Mouse (Mus musculus) right cerebral cortex, postnatal 14 days (tissue): ENCODE measurements around the gene Mapk14.
A peak's percentile ranks its signal among the peaks of the same experiment; 100 is the strongest.
"Not testable (repeated sequence)": the region's sequence is repeated elsewhere in the genome, so short reads cannot be mapped to it uniquely, and the experiment has no call there.

Source experiments
- DNase-seq: peaks from one replicate; pipeline ENCODE4 v3.0.0; 2022

Gene Mapk14

GRCm38 (mm10) chr17:28743916-28744315, 52.8 kb downstream of the Mapk14 start:
- DNase-seq = no peak

GRCm38 (mm10) chr17:28745773-28746172, 54.6 kb downstream of the Mapk14 start:
- DNase-seq = no peak

DNA sequence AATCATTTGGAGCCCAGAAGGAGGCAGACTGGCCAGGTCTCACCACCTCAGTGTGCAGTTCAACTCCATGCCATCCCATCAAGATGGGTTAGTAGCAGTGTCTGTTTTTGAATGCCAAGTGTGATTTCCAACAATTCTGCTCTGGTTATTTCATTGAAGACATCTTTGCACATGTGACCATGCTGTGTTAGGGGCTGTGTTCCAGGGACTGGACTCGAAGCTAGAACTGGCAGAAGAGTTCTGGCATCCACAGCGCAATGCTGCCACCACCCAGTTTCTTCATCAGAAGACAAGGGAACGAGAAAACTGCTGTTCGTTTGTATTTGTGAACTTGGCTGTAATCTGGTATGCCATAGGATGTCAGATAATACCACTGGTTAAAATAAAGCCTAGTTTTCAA, 56.9 kb downstream of the Mapk14 start:
- DNase-seq = no peak

GRCm38 (mm10) chr17:28750580-28750979, 59.5 kb downstream of the Mapk14 start:
- no peak for DNase-seq

GRCm38 (mm10) chr17:28756447-28756846, 65.3 kb downstream of the Mapk14 start:
- DNase-seq = no peak

DNA sequence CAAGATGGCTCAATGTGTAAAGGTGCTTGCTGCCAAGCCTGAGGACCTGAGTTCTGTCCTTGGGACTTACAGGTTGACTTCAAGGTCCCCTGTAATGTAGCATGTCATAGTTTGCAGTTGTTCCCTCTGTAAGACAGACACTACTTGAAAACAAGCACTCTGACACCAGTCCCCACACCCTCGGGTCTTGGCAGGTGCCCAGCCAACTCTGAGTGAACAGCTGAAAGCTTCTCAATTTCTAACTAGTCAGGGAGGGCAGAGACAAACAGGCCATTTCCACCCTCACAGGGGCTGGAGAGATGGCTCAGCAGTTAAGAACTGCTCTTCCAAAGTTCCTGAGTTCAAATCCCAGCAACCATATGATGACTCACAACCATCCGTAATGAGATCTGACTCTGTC, 66.3 kb downstream of the Mapk14 start:
- no peak for DNase-seq

- no peak for DNase-seq
Measured at GRCm38 (mm10) chr17:28760736-28761312, 69.7 kb downstream of the Mapk14 start.

GRCm38 (mm10) chr17:28761871-28762270, 70.7 kb downstream of the Mapk14 start:
- DNase-seq = peak; percentile 72

DNA sequence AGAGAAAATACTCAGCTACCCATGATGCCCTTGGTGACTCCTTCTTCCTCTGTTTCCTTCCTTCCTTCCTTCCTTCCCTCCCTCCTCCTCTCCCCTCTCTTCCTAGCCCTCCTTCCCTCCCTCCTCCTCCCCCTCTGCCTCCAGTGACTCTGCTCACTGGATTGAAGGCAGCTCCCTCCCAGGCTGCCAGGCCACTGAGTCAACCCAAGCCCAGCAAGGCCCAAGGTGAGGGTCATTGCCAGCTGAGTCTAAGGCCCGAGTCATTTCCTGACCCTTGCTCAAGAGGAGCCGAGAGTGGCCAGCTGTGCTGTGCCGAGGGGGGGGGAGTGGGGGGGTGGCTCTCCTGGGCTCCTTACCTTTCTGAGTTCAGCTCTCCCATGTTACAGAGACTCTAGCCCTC, 75.1 kb downstream of the Mapk14 start:
- DNase-seq = no peak

GRCm38 (mm10) chr17:28766781-28767515, 75.8 kb downstream of the Mapk14 start:
- no peak for DNase-seq

DNA sequence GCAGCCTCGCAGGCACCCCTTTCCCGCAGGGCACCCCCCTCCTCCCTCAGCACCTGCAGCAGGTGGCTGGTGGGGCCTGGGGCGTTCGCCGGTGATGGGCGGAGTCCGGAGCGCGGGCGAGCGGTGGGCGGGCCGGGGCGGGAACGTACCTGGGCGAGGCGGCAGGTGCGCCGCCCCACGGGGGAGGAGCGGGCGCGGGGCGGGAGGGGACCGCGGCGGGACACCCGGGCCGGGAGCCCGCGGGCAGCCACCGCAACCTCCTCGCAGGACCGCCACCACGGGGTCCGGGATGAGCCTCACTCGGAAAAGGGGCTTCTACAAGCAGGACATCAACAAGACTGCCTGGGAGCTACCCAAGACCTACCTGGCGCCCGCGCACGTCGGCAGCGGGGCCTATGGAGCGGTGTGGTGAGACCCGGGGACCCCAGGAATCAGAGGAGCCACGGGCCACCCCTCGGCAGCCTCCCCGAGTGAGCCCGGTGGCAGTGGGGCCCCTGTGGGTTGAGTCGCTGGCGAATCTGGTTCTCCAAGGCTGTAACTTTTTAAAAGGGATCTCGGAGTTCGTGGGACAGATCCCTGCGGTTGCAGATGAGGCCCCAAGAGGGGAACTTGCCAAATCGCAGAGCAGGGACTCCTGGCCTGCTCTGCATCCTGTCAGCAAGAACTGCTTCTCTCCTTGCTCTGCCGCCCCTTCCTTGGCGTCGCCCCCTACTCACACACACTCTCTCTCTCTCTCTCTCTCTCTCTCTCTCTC, 78.2 kb downstream of the Mapk14 start, which contains the start of gene Mapk13:
Gene Mapk13 (plus strand): TSS at position 177 of the 754 bp plus-strand sequence.
- DNase-seq = no peak

DNA sequence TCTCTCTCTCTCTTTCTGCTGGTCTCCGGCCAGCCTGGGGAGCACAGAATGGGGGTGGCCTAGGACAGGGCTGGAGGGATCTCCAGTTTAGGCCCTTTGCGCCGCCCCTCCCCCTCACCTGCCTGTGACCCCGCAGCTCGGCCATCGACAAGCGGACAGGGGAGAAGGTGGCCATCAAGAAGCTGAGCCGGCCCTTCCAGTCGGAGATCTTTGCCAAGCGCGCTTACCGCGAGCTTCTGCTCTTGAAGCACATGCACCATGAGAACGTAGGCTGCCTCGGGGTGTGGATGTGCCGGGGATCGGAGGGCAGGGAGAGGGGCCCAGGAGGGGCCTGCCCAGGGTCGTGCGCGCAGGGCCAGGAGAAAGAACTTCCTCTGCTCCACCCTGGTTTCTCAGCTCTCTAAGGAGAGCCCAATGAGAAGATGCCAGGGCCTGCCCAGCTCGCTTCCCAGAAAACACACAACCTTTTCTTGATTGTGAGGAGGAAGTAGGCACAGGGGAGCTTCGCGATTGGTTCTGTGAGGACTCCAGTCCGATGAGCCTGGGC, 78.8 kb downstream of the Mapk14 start:
- no peak for DNase-seq

DNA sequence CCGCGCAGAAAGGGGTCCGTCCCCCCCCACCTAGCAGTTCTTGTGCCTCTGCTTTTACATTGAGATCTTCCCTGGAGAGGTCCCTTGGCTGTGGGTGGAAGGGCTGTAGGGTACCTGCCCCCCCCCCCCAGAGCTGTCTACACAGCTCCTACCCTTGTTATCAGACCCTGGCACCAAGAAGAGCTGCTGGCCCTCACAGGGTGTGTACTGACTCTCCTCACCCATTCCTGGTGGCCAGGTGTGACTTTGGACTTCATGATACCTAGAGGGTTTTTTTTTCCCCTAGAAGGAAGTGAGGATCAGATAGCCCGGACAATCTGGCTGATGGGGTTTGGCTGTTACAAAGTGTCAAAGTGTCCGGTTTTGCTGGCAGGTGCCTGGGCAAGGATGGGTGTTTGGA, 80.2 kb downstream of the Mapk14 start:
- DNase-seq = no peak

GRCm38 (mm10) chr17:28774303-28774702, 83.2 kb downstream of the Mapk14 start:
- not testable (repeated sequence) for DNase-seq

- no peak for DNase-seq
Measured at GRCm38 (mm10) chr17:28775161-28775560, 84.0 kb downstream of the Mapk14 start.

- no peak for DNase-seq
Measured at GRCm38 (mm10) chr17:28776817-28777216, 85.7 kb downstream of the Mapk14 start.

- no peak for DNase-seq
Measured at GRCm38 (mm10) chr17:28777231-28778005, 86.3 kb downstream of the Mapk14 start.

DNA sequence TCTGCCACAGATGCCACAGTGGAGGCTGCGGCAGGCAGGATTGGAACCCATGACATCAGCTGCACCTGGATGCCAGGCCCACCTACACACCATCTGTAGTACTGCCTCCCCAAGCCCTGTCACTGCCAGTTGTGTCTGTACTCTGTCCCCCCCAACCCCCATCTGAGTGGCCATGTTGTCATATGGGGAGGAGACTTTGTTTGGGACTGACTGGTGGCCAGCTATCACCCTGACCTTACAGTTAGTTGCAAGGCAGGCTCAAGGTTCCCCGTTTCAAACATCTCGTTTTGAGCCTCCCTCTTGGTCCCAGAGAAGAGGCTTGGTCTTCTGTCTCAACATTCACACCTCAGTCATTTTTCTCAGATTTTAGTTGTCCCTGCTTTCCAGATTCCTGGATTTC, 88.6 kb downstream of the Mapk14 start:
- DNase-seq = no peak

- DNase-seq = no peak
Measured at GRCm38 (mm10) chr17:28780836-28781235, 89.7 kb downstream of the Mapk14 start.

- DNase-seq = no peak
Measured at GRCm38 (mm10) chr17:28781290-28782045, 90.3 kb downstream of the Mapk14 start.

DNA sequence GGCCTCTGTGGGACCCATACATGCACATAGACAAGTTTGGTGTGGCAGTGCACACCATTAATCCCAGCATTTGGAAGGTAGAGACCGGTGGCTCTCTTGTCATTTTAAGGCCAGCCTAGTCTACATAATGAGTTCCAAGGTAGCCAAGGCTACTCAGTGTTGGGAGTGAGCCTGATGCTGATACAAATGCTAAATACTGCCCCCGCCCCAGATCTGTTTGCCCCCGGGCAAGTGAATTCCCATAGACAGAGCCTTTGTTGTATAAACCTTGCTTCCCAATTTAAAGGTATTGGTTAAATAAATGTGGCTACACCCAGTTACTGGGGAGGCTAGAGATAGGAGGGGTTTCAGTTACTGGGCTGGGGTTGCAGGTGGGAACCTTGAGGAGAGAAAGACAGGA, 93.9 kb downstream of the Mapk14 start:
- no peak for DNase-seq

DNA sequence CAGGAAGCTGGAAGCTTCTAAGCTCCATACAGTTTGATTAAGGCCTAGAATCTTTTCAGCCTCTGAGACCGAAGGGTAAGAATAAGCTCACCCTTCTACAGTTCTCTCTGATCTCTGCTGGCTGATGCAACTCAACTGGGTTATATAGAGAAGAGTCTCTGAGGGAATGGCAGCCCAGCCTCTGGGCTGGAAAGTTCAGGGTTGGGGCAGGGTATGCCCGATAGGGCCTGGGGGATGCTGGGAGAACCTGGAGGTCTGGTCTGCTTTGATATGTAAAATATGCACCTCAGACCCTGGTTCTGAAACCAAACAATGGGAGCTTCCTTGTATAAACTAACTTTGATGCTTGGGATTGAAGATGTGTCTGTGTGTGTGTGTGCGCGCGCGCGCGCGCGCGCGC, 96.4 kb downstream of the Mapk14 start:
- no peak for DNase-seq
